Mouse (Mus musculus): ENCODE data around the gene Gucy2g. TPM values are rescaled to one million over a fixed set of nuclear protein-coding genes. Genes with fewer than 3 reads are reported as not detected.

Gene Gucy2g
- polyA plus RNA-seq, 1 experiment from 2014 or later = not detected

DNA sequence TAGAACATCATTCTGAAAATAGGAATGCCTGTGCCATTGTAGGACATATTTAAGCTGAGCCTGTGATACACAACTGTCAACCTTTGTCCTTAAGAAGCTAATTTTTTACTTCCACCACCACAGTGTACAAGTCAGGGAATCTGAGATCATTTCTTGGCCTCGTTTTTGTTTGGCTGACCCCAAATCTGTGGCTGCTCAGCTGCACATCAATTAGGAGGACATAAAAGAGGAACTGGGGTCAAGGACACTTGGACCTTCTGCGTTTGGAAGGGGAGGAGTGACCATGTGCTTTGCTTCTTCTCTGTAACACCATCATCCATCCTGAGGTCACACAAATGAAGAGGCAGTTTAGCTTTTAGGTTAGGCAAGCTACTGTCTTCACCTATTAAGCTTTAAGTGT, 5.0 kb downstream of the Gucy2g start:
- Histone ChIP-seq H3K9me3 (replicated peaks) (no peaks in the 10 kb centered on the region), H3K27me3 (ENCODE audit: low read depth, poor library complexity, severe bottlenecking) (no peaks in the 10 kb centered on the region), H3K4me1 (no peaks in the 10 kb centered on the region), H3K27ac (no peak overlapping the region), H3K4me3 (no peak overlapping the region), H3K36me3 (no peaks in the 10 kb centered on the region)
- 41% methylated on average over 2 of the region's 2 CpGs for WGBS
- DNase-seq (ENCODE audit: low spot score) = no peak

DNA sequence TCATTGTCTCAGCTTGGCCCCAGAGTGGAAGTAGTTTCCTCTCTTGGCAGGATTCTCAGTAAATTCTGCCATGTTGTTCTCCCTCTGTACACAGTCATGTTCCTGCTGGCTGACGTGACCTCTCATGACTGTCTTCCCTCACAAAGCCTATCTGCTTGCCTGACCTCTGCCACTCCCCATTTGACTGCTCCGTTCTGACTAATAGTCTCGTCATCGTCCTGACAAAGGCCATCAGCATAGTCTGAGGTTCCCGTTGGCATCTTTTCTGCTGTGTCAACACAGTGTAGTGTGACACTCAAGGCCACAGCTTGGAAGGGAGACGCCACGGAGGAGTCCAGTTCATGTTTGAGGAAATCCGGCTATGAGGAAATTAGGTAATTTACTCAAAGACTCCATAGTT, 8.9 kb downstream of the Gucy2g start:
- H3K4me3 ChIP-seq = no peak overlapping the region
- H3K27ac ChIP-seq = no peak overlapping the region
- no peaks in the 10 kb centered on the region for H3K4me1 ChIP-seq
- H3K36me3 ChIP-seq = no peaks in the 10 kb centered on the region
- H3K27me3 ChIP-seq (ENCODE audit: low read depth, poor library complexity, severe bottlenecking) = no peaks in the 10 kb centered on the region
- DNase-seq (ENCODE audit: low spot score) = no peak
- no peaks in the 10 kb centered on the region for H3K9me3 ChIP-seq (replicated peaks)
- 72% methylated on average over 8 of the region's 8 CpGs for WGBS

DNA sequence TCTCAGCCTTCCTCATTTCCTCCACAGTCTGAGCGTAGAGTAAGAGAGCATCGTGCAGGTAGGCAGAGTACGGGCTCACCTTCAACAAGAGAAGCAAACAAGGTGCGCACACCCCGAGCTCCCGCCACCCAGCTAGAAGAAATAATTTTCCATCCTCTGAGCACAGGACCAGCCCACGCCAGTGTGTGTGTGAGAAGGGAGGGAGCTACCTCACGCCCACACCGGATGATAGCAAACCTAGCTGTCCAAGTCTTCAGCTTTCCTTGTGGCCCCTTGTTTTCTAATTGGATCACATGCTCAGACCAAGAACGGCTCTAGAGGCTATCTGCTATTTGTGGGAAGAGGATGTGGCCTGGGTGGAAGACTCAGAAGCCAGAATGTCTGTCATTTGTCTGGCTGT, 10.0 kb downstream of the Gucy2g start:
- Histone ChIP-seq H3K27ac (no peak overlapping the region), H3K27me3 (ENCODE audit: low read depth, poor library complexity, severe bottlenecking) (no peaks in the 10 kb centered on the region), H3K36me3 (no peaks in the 10 kb centered on the region), H3K9me3 (replicated peaks) (no peaks in the 10 kb centered on the region), H3K4me3 (no peak overlapping the region), H3K4me1 (no peaks in the 10 kb centered on the region)
- DNase-seq (ENCODE audit: low spot score) = no peak
- WGBS = 79% methylated on average over 10 of the region's 10 CpGs

DNA sequence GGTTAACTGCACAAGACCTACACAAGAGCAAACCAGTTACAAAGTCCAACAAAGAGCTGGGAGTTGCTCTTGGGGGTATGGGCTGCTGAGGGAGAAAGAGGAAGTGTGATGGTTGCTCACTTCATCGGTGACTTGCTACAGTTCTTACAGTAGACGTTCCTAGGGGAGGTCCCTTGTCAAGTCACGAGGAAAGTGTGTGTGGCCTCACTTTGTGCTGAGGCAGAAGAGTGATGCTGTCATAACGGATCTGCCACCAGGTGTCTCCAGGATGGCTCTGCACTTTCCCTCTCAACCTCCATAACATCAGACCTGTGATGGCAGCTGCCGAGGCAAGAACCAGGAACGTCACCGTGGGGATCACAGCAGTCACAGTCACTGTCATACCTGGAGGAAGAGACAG, 13.9 kb downstream of the Gucy2g start:
- H3K27me3 ChIP-seq (ENCODE audit: low read depth, poor library complexity, severe bottlenecking) = no peaks in the 10 kb centered on the region
- H3K4me3 ChIP-seq = no peak overlapping the region
- H3K9me3 ChIP-seq (replicated peaks) = no peaks in the 10 kb centered on the region
- WGBS = 85% methylated on average over 7 of the region's 7 CpGs
- H3K27ac ChIP-seq = no peak overlapping the region
- no peak for DNase-seq (ENCODE audit: low spot score)
- H3K4me1 ChIP-seq = 0 out of 2 replicates have a peak, but pooled peaks cover 4% of the 10 kb centered on the region
- no peaks in the 10 kb centered on the region for H3K36me3 ChIP-seq

DNA sequence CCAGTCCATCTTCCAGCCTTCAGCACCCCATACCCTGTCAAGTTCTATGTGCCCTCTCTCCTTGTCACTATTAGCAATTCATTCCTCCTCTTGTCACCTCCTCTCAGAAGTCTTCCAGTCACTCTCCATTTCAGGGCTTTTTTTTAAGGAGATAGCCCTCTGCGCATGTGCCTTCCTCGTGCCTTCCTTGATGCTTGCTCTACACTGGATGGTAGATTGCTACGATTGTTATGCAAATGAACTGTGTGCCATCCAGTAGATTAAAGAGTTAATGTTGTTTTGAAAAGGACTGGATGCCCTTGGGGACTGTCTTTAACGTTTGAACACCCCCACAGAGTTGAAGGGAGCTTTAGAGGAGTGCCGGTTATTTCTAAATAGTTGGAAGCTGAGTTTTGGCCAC, 14.4 kb downstream of the Gucy2g start:
- no peak for DNase-seq (ENCODE audit: low spot score)
- Histone ChIP-seq H3K27me3 (ENCODE audit: low read depth, poor library complexity, severe bottlenecking) (no peaks in the 10 kb centered on the region), H3K36me3 (no peaks in the 10 kb centered on the region), H3K27ac (no peak overlapping the region), H3K4me1 (0 out of 2 replicates have a peak, but pooled peaks cover 4% of the 10 kb centered on the region), H3K4me3 (no peak overlapping the region), H3K9me3 (replicated peaks) (no peaks in the 10 kb centered on the region)
- WGBS = 79% methylated on average over 5 of the region's 5 CpGs

DNA sequence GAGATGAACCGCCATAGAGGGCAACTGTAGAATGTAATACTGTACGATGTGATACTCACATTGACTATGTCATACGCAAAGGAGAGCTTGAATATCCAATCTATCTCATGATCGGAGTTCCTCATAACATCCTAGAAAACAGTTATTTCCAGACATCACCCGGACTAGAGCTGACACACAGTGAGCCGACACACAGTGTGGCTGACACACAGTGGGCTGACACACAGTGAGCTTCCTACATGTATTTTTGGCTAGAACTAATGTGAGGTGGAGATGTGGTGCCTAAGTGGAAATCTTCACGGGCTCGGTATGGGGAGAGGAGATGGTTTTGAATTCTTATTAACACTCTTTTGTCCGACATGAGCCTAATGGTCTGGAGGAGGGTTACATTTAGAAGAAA, 18.8 kb downstream of the Gucy2g start:
- no peak overlapping the region for H3K4me3 ChIP-seq
- WGBS = 93% methylated on average over 9 of the region's 9 CpGs
- no peaks in the 10 kb centered on the region for H3K9me3 ChIP-seq (replicated peaks)
- H3K27ac ChIP-seq = no peak overlapping the region
- no peaks in the 10 kb centered on the region for H3K36me3 ChIP-seq
- peaks cover 7% of the 10 kb centered on the region; the same call in 1 of the 2 replicates for H3K27me3 ChIP-seq (ENCODE audit: low read depth, poor library complexity, severe bottlenecking)
- no peak for DNase-seq (ENCODE audit: low spot score)
- H3K4me1 ChIP-seq = peaks cover 14% of the 10 kb centered on the region

DNA sequence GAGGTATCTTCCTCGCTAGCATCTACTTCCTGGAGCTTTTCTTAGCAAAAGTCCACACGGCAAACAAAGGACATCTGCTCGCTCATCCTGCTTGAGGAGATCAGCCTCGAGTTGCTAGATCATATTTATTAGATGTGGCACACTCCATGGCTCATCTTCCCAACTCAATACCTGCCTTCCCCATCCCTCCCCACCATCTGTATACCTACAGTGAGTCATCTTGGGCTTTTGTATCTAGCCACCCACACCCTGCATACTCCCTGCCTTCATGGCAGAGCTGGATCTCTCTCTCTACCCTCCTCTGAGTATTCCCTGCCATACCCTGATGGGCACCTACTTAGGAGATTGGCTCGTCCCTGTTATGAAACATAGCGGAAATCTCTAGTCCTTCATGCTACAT, 19.8 kb downstream of the Gucy2g start:
- H3K27me3 ChIP-seq (ENCODE audit: low read depth, poor library complexity, severe bottlenecking) = peaks cover 7% of the 10 kb centered on the region; the same call in 1 of the 2 replicates
- H3K27ac ChIP-seq = no peak overlapping the region
- DNase-seq (ENCODE audit: low spot score) = no peak
- H3K36me3 ChIP-seq = no peaks in the 10 kb centered on the region
- no peak overlapping the region for H3K4me3 ChIP-seq
- peaks cover 14% of the 10 kb centered on the region for H3K4me1 ChIP-seq
- 89% methylated on average over 6 of the region's 6 CpGs for WGBS
- H3K9me3 ChIP-seq (replicated peaks) = no peaks in the 10 kb centered on the region

DNA sequence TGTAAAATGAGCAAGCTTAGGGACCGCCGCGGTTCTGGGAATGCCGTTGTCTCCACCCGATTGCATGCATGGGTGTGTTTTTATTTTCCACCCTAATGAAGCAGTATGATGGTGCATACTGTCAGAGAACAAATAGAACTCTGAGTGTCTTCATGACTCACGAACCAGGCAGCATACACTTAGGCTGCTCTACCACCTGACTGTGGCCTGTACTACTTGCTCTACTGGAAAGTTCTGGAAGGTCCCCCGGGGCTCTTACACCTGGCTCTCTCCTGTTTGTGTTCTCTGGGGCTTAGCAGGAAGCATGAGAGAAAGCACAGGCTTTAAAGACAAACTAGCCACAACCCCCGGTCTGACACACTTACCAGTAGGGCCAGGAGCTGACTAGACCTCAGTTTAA, 21.7 kb downstream of the Gucy2g start:
- H3K4me1 ChIP-seq = peaks cover 14% of the 10 kb centered on the region
- H3K9me3 ChIP-seq (replicated peaks) = no peaks in the 10 kb centered on the region
- H3K4me3 ChIP-seq = no peak overlapping the region
- 83% methylated on average over 8 of the region's 8 CpGs for WGBS
- DNase-seq (ENCODE audit: low spot score) = no peak
- H3K27ac ChIP-seq = no peak overlapping the region
- peaks cover 7% of the 10 kb centered on the region; the same call in 1 of the 2 replicates for H3K27me3 ChIP-seq (ENCODE audit: low read depth, poor library complexity, severe bottlenecking)
- no peaks in the 10 kb centered on the region for H3K36me3 ChIP-seq

DNA sequence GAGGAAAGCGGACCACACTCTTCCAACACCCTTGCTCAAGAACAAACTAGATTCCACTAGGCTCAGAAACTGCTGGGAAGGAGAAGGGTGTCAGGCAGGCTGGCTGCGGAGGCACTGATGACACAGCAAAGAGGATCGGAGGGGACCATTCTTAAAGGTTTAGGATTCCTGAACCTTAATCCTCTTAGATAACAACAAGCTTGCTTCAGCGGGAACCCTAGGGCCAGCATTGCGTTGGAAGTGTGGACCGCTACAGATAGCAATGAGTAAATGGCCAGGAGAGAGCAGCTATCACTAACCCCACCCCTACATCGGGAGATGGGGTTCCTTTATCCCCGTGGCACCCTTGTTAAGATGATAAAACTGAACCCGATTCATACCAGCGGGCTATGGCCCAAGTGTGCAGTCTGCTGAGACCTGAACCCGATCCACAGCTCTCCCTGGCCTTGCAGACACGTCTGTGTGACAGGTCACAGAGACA, 22.3 kb downstream of the Gucy2g start:
- H3K4me3 ChIP-seq = peak overlapping the region; percentile 47
- H3K9me3 ChIP-seq (replicated peaks) = no peaks in the 10 kb centered on the region
- H3K36me3 ChIP-seq = no peaks in the 10 kb centered on the region
- 23% methylated on average over 12 of the region's 12 CpGs for WGBS
- no peak for DNase-seq (ENCODE audit: low spot score)
- no peak overlapping the region for H3K27ac ChIP-seq
- H3K27me3 ChIP-seq (ENCODE audit: low read depth, poor library complexity, severe bottlenecking) = peaks cover 7% of the 10 kb centered on the region; the same call in 1 of the 2 replicates
- peaks cover 14% of the 10 kb centered on the region for H3K4me1 ChIP-seq

DNA sequence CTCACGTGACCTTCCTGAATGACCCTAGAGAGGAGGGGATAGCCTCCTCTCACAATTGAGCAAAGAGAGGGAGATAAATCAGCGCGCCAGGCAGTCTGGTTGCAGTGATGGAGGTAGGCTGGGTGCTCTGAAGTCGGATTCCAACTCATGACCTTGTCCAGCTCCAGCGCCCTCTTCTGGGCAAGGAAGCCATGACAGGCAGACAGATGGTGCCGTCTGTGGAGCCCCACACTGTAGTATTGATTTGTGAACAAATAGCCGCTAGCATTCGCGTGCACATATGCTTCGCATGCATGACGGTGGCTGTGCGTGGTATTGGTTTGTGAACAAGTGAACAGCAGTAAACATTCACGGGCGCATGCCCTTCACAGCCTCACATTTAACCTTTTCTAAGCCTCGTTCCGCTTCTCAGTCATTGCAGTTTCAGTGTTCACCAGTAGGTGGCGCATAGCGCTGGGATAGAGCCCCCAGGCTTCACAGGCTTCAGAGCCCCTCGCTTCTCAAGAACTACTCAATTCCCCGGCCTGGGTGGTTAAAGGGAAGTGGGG, 22.8 kb downstream of the Gucy2g start:
- H3K27ac ChIP-seq = peak overlapping the region; percentile 30; the same call in 1 of the 2 replicates
- no peaks in the 10 kb centered on the region for H3K36me3 ChIP-seq

DNA sequence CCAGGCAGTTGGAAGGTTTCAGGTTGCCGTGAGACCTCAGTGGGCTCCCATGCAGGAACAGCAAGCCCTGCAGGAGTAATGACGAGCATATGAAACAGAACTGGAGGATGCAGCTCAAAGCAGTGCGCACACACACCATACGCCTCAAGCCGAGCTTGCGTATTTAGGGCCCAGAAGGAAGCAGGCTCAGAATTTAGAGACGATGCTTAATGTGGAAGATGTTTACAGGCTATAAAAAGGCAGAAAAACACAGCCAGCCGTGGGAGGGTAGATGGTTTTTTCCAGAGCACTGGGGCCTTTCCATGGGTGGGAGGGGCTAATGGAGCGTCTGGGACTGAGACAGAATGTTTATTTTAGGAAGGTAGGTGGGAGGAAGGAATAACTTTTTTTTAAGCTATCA, 23.7 kb downstream of the Gucy2g start:
- 70% methylated on average over 9 of the region's 9 CpGs for WGBS

More for the DNA sequence above, 22.8 kb downstream of the Gucy2g start:
- Histone ChIP-seq H3K4me3 (peak overlapping the region; percentile 47), H3K4me1 (peaks cover 14% of the 10 kb centered on the region), H3K9me3 (replicated peaks) (no peaks in the 10 kb centered on the region), H3K27me3 (ENCODE audit: low read depth, poor library complexity, severe bottlenecking) (peaks cover 7% of the 10 kb centered on the region; the same call in 1 of the 2 replicates)
- peak; percentile 90 for DNase-seq (ENCODE audit: low spot score)
- WGBS = 4% methylated on average over 20 of the region's 20 CpGs

DNA sequence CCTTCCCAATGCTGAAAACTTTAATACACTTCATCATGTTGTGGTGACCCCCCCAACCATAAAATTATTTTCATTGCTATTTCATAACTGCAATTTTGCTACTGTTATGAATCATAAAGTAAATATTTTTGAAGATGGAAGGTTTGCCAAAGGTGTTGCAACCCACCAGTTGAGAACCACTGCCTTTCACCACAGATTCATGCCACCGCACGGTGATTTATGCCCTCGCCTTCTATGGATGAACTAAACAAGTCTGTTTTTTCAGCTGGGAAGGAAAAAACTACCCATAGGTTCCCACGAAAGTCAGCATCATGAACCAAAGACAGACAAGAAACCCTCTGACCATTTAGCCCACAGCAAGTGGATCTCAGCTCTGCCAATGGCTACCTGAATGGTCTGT, 24.2 kb downstream of the Gucy2g start:
- Histone ChIP-seq H3K27ac (no peak overlapping the region), H3K4me3 (no peak overlapping the region), H3K36me3 (no peaks in the 10 kb centered on the region), H3K27me3 (ENCODE audit: low read depth, poor library complexity, severe bottlenecking) (peaks cover 7% of the 10 kb centered on the region; the same call in 1 of the 2 replicates), H3K9me3 (replicated peaks) (no peaks in the 10 kb centered on the region), H3K4me1 (peaks cover 11% of the 10 kb centered on the region)
- no peak for DNase-seq (ENCODE audit: low spot score)
- 90% methylated on average over 4 of the region's 4 CpGs for WGBS

More for the DNA sequence above, 23.7 kb downstream of the Gucy2g start:
- H3K27ac ChIP-seq = no peak overlapping the region
- peaks cover 7% of the 10 kb centered on the region; the same call in 1 of the 2 replicates for H3K27me3 ChIP-seq (ENCODE audit: low read depth, poor library complexity, severe bottlenecking)
- peaks cover 11% of the 10 kb centered on the region for H3K4me1 ChIP-seq
- H3K4me3 ChIP-seq = no peak overlapping the region
- no peaks in the 10 kb centered on the region for H3K9me3 ChIP-seq (replicated peaks)
- H3K36me3 ChIP-seq = no peaks in the 10 kb centered on the region
- DNase-seq (ENCODE audit: low spot score) = no peak

DNA sequence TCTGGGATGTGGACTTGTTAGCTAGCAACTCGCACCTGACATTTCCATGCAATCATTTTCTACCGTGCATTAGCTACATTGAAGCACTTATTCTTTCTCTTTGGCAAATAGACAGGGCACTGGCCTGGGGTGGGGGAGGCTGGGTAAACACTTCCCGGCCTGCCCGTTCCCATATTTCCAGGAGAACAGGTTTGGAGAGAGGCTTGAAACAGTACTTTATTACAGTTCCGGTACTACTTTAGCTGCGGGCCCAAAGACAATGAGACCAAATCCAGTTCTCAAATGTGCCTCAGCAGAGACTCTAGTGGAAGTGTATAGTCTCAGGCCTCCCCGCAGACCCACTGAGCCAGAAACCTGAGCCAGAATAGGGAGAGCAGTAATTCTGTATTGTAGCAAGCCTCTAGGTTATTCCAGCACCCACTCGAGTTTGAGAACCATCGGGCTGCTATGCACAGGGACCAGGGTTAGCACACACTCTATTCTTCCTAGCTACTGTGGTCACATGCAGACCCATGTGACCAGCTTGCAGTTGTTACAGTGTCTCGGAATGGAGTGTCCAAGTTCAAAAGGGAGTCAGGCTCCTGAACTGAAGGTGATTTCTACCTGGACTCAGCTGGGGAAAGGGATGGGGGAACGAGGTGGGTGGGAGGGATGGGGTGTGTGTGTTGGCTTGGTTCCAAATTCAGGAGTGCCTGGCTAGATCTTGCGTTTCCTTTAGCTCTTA, 27.3 kb downstream of the Gucy2g start:
- H3K27ac ChIP-seq = no peak overlapping the region
- no peak for DNase-seq (ENCODE audit: low spot score)

More for the DNA sequence above, 27.3 kb downstream of the Gucy2g start:
- Histone ChIP-seq H3K4me3 (no peak overlapping the region), H3K9me3 (replicated peaks) (no peaks in the 10 kb centered on the region), H3K27me3 (ENCODE audit: low read depth, poor library complexity, severe bottlenecking) (no peaks in the 10 kb centered on the region), H3K36me3 (no peaks in the 10 kb centered on the region), H3K4me1 (peaks cover 8% of the 10 kb centered on the region)
- WGBS = 90% methylated on average over 12 of the region's 12 CpGs
